Mouse (Mus musculus) thymus, adult 2 months (tissue): ENCODE results near the gene Tlr7.

Experiments used
- CTCF ChIP-seq: fragments of 200-500 bp; IDR thresholded peaks from 2 replicates; pipeline ENCODE4 v1.5.1; 2012; ENCODE audit warnings: mild to moderate bottlenecking, control low read depth, low read length, moderate library complexity, borderline replicate concordance; ENCODE audit not compliant: control insufficient read depth, poor library complexity, insufficient read depth; ENCODE audit errors: extremely low read depth
- POLR2A ChIP-seq: fragments of 200-500 bp; IDR thresholded peaks from 2 replicates; pipeline ENCODE4 v1.6.1; 2012; ENCODE audit warnings: mild to moderate bottlenecking, low read length, control low read depth, moderate library complexity; ENCODE audit not compliant: control insufficient read depth, poor library complexity, insufficient read depth; ENCODE audit errors: extremely low read depth

DNA sequence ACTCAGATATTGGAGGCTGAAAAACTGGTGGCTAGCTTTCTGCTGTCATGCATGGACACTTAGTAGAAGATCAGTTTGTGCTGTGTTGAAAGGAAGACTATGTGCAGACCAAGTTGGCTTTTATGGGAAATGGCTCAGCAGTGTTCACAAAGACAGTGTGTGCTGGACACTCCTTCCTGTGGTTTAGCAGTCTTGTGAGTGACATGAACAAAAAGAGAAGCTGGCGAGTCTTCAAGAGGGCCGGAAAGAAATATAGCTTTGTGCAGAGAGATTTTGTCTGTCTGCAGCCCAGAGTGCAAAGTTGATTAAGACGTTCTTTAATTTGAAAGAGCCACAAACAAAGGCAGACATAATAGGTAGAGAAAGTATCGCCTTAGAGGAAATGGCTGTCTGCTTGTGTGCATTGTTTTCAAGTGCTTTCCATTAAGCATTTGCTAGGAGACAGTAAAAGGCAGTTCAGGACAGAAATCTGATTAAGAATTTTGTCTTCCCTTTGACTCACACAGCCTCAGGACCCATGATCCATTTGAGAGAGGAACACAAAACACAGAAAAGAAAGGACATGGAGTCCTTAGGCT lies 11.4 kb downstream of the Tlr7 start:
- TF ChIP-seq CTCF: no peak
- no peak for TF ChIP-seq POLR2A
